In the genomic region with DNA sequence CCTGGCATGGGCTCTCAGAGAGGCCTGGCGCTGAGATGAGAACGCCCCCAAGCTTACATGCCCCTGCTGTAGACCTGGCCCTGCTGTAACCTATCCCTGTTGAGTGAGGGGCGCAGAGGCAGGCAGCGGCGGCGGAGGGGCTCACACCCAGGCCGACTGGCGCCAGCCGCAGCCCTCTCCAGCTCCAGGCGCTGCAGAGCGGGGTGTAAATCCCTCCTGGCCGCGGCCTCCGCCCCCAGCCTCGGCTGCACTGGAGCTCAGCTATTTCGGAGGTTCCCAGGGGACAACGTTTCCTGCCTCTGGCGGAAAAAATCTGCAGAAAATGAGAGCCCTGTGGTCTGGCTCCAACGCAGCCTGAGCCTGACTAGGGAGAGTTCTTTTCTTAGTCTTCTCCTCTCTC, we compare ENCODE assay signal across 8 mouse cellular contexts. TPM values are rescaled to one million over a fixed set of nuclear protein-coding genes. Genes with fewer than 3 reads are reported as not detected.
A peak's percentile ranks its signal among the peaks of the same experiment; 100 is the strongest.
DNase-seq lines count a peak whose midpoint lies in the region; ATAC-seq and TF ChIP-seq lines count a peak whose summit lies in the region.

No protein-coding gene starts in this region.

- no peak overlapping the region for H3K4me2 ChIP-seq in forebrain, embryonic 12.5 days
- no peak overlapping the region for H3K4me2 ChIP-seq in forebrain, postnatal 0 days (ENCODE audit: low read depth)
- H3K4me2 ChIP-seq in intestine, embryonic 16.5 days (ENCODE audit: low read depth, low read length): no peak overlapping the region
- H3K4me2 ChIP-seq in liver, embryonic 16.5 days (ENCODE audit: low read depth, low read length): peak overlapping the region; percentile 2
- no peak overlapping the region for H3K4me2 ChIP-seq in stomach, postnatal 0 days (replicated peaks; ENCODE audit: low read depth)

- intact Hi-C loops in gastrocnemius, postnatal 36 days (cut with DNase I): no loop called here

- ATAC-seq in forebrain, embryonic 12.5 days (ENCODE audit: low FRiP score): no peak
- no peak for ATAC-seq in forebrain, postnatal 0 days
- ATAC-seq in intestine, embryonic 16.5 days: peak; percentile 35
- ATAC-seq in liver, embryonic 16.5 days (ENCODE audit: low read depth): peak; percentile 20; the same call in 1 of the 2 replicates
- ATAC-seq in stomach, postnatal 0 days (ENCODE audit: low FRiP score, low TSS enrichment): 0 out of 2 replicates have a peak, but pooled peaks have one; percentile 18
- ATAC-seq in activated CD4-positive, CD25-positive, alpha-beta regulatory T cell, adult 4 months: no peak

- TF ChIP-seq EP300 in stomach, postnatal 0 days (optimal IDR thresholded peaks at IDR 0.05): no peak

- peaks cover 5% of the 10 kb centered on the region; the same call in 1 of the 2 replicates for H3K27me3 ChIP-seq in forebrain, embryonic 12.5 days
- H3K27me3 ChIP-seq in forebrain, postnatal 0 days (ENCODE audit: insufficient read depth, low read length): no peaks in the 10 kb centered on the region
- H3K27me3 ChIP-seq in intestine, embryonic 16.5 days (replicated peaks; ENCODE audit: control insufficient read depth, insufficient read depth, low read length): no peaks in the 10 kb centered on the region
- H3K27me3 ChIP-seq in liver, embryonic 16.5 days (ENCODE audit: control insufficient read depth, insufficient read depth, low read depth, low read length): no peaks in the 10 kb centered on the region; the same call in 1 of the 2 replicates
- H3K27me3 ChIP-seq in stomach, postnatal 0 days (ENCODE audit: control insufficient read depth, insufficient read depth, low read length): no peaks in the 10 kb centered on the region

- WGBS in forebrain, embryonic 12.5 days: 28% methylated on average over 19 of the region's 19 CpGs
- WGBS in forebrain, postnatal 0 days: 21% methylated on average over 19 of the region's 19 CpGs
- WGBS in intestine, embryonic 16.5 days: 30% methylated on average over 19 of the region's 19 CpGs
- WGBS in liver, embryonic 16.5 days (ENCODE audit: insufficient replicate concordance): 28% methylated on average over 19 of the region's 19 CpGs
- 25% methylated on average over 17 of the region's 19 CpGs for WGBS in stomach, postnatal 0 days

- no peak overlapping the region for H3K4me3 ChIP-seq in forebrain, embryonic 12.5 days (replicated peaks)
- no peak overlapping the region for H3K4me3 ChIP-seq in forebrain, postnatal 0 days (ENCODE audit: low read depth, low read length)
- H3K4me3 ChIP-seq in intestine, embryonic 16.5 days (ENCODE audit: low read length): no peak overlapping the region
- peak overlapping the region; percentile 14 for H3K4me3 ChIP-seq in liver, embryonic 16.5 days (ENCODE audit: low read depth, low read length)
- no peak overlapping the region for H3K4me3 ChIP-seq in stomach, postnatal 0 days (ENCODE audit: low read depth, low read length)

- peak overlapping the region; percentile 29; the same call in 1 of the 2 replicates for H3K9ac ChIP-seq in forebrain, embryonic 12.5 days
- H3K9ac ChIP-seq in forebrain, postnatal 0 days: no peak overlapping the region
- H3K9ac ChIP-seq in intestine, embryonic 16.5 days (ENCODE audit: low read depth, low read length): peak overlapping the region; percentile 63
- H3K9ac ChIP-seq in liver, embryonic 16.5 days (ENCODE audit: low read depth, low read length): peak overlapping the region; percentile 4; the same call in 1 of the 2 replicates
- 0 out of 2 replicates have a peak overlapping the region, but pooled peaks have one; percentile 43 for H3K9ac ChIP-seq in stomach, postnatal 0 days (ENCODE audit: low read length)

- H3K36me3 ChIP-seq in forebrain, embryonic 12.5 days (replicated peaks): no peaks in the 10 kb centered on the region
- H3K36me3 ChIP-seq in forebrain, postnatal 0 days (ENCODE audit: insufficient read depth): no peaks in the 10 kb centered on the region
- no peaks in the 10 kb centered on the region for H3K36me3 ChIP-seq in intestine, embryonic 16.5 days (ENCODE audit: control insufficient read depth, insufficient read depth, low read length)
- no peaks in the 10 kb centered on the region for H3K36me3 ChIP-seq in liver, embryonic 16.5 days (ENCODE audit: control insufficient read depth, insufficient read depth)
- H3K36me3 ChIP-seq in stomach, postnatal 0 days (ENCODE audit: control insufficient read depth, insufficient read depth, low read length): no peaks in the 10 kb centered on the region

- peaks cover 24% of the 10 kb centered on the region for H3K4me1 ChIP-seq in forebrain, embryonic 12.5 days
- H3K4me1 ChIP-seq in forebrain, postnatal 0 days (ENCODE audit: insufficient read depth): no peaks in the 10 kb centered on the region
- peaks cover 24% of the 10 kb centered on the region for H3K4me1 ChIP-seq in intestine, embryonic 16.5 days (ENCODE audit: control insufficient read depth, insufficient read depth, low read length)
- no peaks in the 10 kb centered on the region; the same call in 1 of the 2 replicates for H3K4me1 ChIP-seq in liver, embryonic 16.5 days (ENCODE audit: control insufficient read depth, low read depth, low read length)
- peaks cover 2% of the 10 kb centered on the region; the same call in 1 of the 2 replicates for H3K4me1 ChIP-seq in stomach, postnatal 0 days (replicated peaks; ENCODE audit: control insufficient read depth, insufficient read depth)

- no peak for TF ChIP-seq CTCF in forebrain, postnatal 0 days (IDR thresholded peaks at IDR 0.05; ENCODE audit: low read depth)
- peak; percentile 31; the same call in 1 of the 2 replicates for TF ChIP-seq CTCF in stomach, postnatal 0 days (IDR thresholded peaks at IDR 0.05; ENCODE audit: low read depth)

- H3K9me3 ChIP-seq in forebrain, embryonic 12.5 days: no peaks in the 10 kb centered on the region
- H3K9me3 ChIP-seq in forebrain, postnatal 0 days (ENCODE audit: low read length): no peaks in the 10 kb centered on the region
- no peaks in the 10 kb centered on the region for H3K9me3 ChIP-seq in intestine, embryonic 16.5 days (ENCODE audit: control insufficient read depth, low read length)
- H3K9me3 ChIP-seq in liver, embryonic 16.5 days (replicated peaks; ENCODE audit: control insufficient read depth, low read length): no peaks in the 10 kb centered on the region
- no peaks in the 10 kb centered on the region for H3K9me3 ChIP-seq in stomach, postnatal 0 days (ENCODE audit: control insufficient read depth, low read length)

- peak overlapping the region; percentile 59; the same call in 1 of the 2 replicates for H3K27ac ChIP-seq in forebrain, embryonic 12.5 days
- no peak overlapping the region for H3K27ac ChIP-seq in forebrain, postnatal 0 days (ENCODE audit: low read depth, low read length)
- peak overlapping the region; percentile 66 for H3K27ac ChIP-seq in intestine, embryonic 16.5 days (ENCODE audit: low read length)
- H3K27ac ChIP-seq in liver, embryonic 16.5 days (ENCODE audit: low read length): peak overlapping the region; percentile 27; the same call in 1 of the 2 replicates
- H3K27ac ChIP-seq in stomach, postnatal 0 days (replicated peaks): peak overlapping the region; percentile 76

- no peak for DNase-seq in forebrain, postnatal 0 days
- DNase-seq in gastrocnemius, postnatal 36 days: peak; percentile 58 to 81
- no peak for DNase-seq in stomach, postnatal 0 days (ENCODE audit: low spot score)
- no peak for DNase-seq in ovary, postnatal 36 days (ENCODE audit: low spot score)

RNA-seq across cellular contexts. Expression of gene Snai1, which starts 27.7 kb away (rescaled TPM):
- 11.8 and 14.6 TPM in 2 replicates for polyA plus RNA-seq in forebrain, embryonic 12.5 days (2016; fragmentation: Nextera tagmentation; extraction: Ambion mirVana)
- total RNA-seq in forebrain, postnatal 0 days (2014; rRNA removed): 1.3 and 1.4 TPM in 2 replicates
- 3.3 and 4.4 TPM in 2 replicates for polyA plus RNA-seq in forebrain, postnatal 0 days (2015; fragmentation: Nextera tagmentation; extraction: Ambion mirVana)
- total RNA-seq in gastrocnemius, postnatal 36 days (2021): under 1 TPM; 0.61 to 0.86 TPM
- polyA plus RNA-seq in intestine, embryonic 16.5 days (2015; fragmentation: Nextera tagmentation; extraction: Ambion mirVana): 15.6 TPM in 2 replicates
- 1.5 TPM in 2 replicates for polyA plus RNA-seq in liver, embryonic 16.5 days (2015; fragmentation: Nextera tagmentation; extraction: Ambion mirVana)
- 6.9 and 8.3 TPM in 2 replicates for polyA plus RNA-seq in stomach, postnatal 0 days (2015; fragmentation: Nextera tagmentation; extraction: Ambion mirVana)
- polyA plus RNA-seq in activated CD4-positive, CD25-positive, alpha-beta regulatory T cell, adult 4 months (2017; shearing (Covaris generic)): not detected

Comparison
In these comparisons a context has a peak if more than half of its experiments do, and no peak if none do; other contexts are left out.
1. ATAC-seq: peak in intestine, embryonic 16.5 days (single experiment), liver, embryonic 16.5 days (single experiment) and stomach, postnatal 0 days (single experiment); none in forebrain, embryonic 12.5 days (single experiment), forebrain, postnatal 0 days (single experiment) and activated CD4-positive, CD25-positive, alpha-beta regulatory T cell, adult 4 months (single experiment).
2. DNase-seq: peak in gastrocnemius, postnatal 36 days (2 of 2); none in forebrain, postnatal 0 days (single experiment), stomach, postnatal 0 days (single experiment) and ovary, postnatal 36 days (single experiment).